Mouse (Mus musculus) forebrain, embryonic 11.5 days (tissue): ENCODE results near the gene Mylk4. TPM values are rescaled to one million over a fixed set of nuclear protein-coding genes. Genes with fewer than 3 reads are reported as not detected.

Experiments
- ATAC-seq: fragments of 200-750 bp; cut with Nextera tagmentation; replicated peaks from 2 replicates; pipeline ENCODE4 v1.8.0; 2017; ENCODE audit warnings: moderate TSS enrichment; ENCODE audit not compliant: low FRiP score
- DNase-seq: peaks from one replicate; pipeline ENCODE4 v3.0.0-alpha.2; 2017; ENCODE audit warnings: low spot score
- H3K27ac ChIP-seq: fragments of 300-500 bp; sonication (generic); 2 replicates; pipeline ENCODE4 v1.5.1; 2014; ENCODE audit warnings: low read depth, low read length
- H3K27me3 ChIP-seq: fragments of 300-500 bp; sonication (generic); 2 replicates; pipeline ENCODE4 v1.6.1; 2014; ENCODE audit warnings: mild to moderate bottlenecking, low read length, mixed read lengths; ENCODE audit not compliant: control insufficient read depth, insufficient read depth
- H3K36me3 ChIP-seq: fragments of 300-500 bp; sonication (generic); 2 replicates; pipeline ENCODE4 v1.6.1; 2014; ENCODE audit warnings: mild to moderate bottlenecking, low read length, moderate library complexity, mixed read lengths; ENCODE audit not compliant: control insufficient read depth, insufficient read depth
- H3K4me1 ChIP-seq: fragments of 300-500 bp; sonication (generic); replicated peaks from 2 replicates; pipeline ENCODE4 v1.6.1; 2014; ENCODE audit warnings: low read length, mixed read lengths; ENCODE audit not compliant: control insufficient read depth, insufficient read depth
- H3K4me2 ChIP-seq: fragments of 300-500 bp; sonication (generic); 2 replicates; pipeline ENCODE4 v1.6.1; 2014; ENCODE audit warnings: low read depth, mild to moderate bottlenecking, low read length, moderate library complexity, mixed read lengths; ENCODE audit not compliant: severe bottlenecking
- H3K4me3 ChIP-seq: fragments of 300-500 bp; sonication (generic); 2 replicates; pipeline ENCODE4 v1.5.1; 2014; ENCODE audit warnings: low read depth, low read length
- H3K9ac ChIP-seq: fragments of 300-500 bp; sonication (generic); 2 replicates; pipeline ENCODE4 v1.6.1; 2014; ENCODE audit warnings: low read length
- H3K9me3 ChIP-seq: fragments of 300-500 bp; sonication (generic); 2 replicates; pipeline ENCODE4 v1.6.1; 2016; ENCODE audit warnings: low read length, mixed read lengths; ENCODE audit not compliant: control insufficient read depth
- WGBS: fragments of 180-500 bp; shearing (Covaris S2); extraction: QIAGEN DNeasy Blood & Tissue Kit; methylation state at CpG from one replicate; pipeline ENCODE4 v1.1.7; 2014; 5-methylcytosine and 5-hydroxymethylcytosine counted together
- polyA plus RNA-seq: library from polyadenylated mRNA; unstranded; fragments of >200 nt; fragmentation: Nextera tagmentation; extraction: Ambion mirVana; gene quantifications from 2 replicates; pipeline ENCODE4 v1.2.1, GENCODE M21; 2014

The Mylk4 gene
- polyA plus RNA-seq, 1 experiment from 2014 or later, result 0.11 TPM

DNA sequence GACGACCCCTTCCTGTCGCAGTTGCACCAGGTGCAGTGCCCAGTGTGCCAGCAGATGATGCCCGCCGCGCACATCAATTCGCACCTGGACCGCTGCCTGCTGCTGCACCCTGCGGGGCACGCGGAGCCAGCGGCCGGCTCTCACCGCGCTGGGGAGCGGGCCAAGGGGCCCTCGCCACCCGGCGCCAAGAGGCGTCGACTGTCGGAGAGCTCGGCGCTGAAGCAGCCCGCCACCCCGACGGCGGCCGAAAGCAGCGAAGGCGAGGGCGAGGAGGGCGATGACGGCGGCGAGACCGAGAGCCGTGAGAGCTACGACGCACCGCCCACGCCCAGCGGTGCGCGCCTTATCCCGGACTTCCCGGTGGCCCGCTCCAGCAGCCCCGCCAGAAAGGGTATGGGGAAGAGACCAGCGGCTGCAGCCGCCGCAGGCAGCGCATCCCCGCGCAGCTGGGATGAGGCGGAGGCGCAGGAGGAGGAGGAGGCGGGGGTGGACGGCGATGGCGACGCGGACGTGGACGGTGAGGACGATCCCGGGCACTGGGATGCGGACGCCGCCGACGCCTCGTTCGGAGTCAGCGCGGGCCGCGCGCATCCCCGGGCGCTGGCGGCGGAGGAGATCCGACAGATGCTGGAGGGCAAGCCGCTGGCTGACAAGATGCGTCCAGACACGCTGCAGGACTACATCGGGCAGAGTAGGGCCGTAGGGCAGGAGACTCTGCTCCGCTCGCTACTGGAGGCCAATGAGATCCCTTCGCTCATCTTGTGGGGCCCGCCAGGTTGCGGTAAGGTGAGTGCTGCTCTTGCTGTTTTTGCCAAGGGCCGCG lies 18.7 kb upstream of the Mylk4 start, which contains the start of gene D930007J09Rik:
Gene D930007J09Rik, minus strand, starts transcription at position 591 of the 823 bp plus-strand sequence.
- H3K27ac ChIP-seq, result no peak within 1 kb of the TSS
- ATAC-seq, result peak; percentile 36

DNA sequence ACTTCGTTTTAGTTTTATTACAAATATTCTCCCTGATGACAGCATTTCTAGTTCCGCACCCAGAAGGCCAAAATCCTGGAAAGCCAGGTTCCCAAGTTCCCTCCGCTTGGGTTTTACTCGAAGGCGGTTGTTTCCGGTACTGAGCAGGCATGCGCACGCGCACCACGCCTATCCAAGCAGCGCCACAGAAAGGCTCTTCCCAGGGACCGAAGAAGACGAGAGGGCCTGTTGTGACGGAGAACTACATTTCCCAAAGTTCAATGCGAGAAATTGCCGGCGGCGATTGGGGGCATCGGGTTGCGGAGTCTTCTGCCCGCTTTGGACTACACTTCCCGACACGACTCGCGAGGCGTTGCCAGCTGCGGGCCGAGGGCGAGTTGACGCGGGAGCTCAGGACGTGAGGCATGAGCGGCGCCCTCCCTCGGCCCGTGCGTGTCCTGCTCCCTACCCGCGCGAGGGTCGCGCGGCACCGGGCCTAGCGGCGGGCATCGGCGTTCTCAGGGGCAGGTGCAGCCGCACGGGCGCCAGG lies 18.0 kb upstream of the Mylk4 start, which contains the start of gene Wrnip1:
Gene Wrnip1, plus strand, starts transcription at position 346 of the 529 bp plus-strand sequence.
- Histone ChIP-seq H3K27ac (no peak within 1 kb of the TSS), H3K4me3 (peak within 1 kb of the TSS; percentile 70), H3K4me2 (peak within 1 kb of the TSS; percentile 80), H3K36me3 (no peaks in the 10 kb centered on the region), H3K9ac (peak within 1 kb of the TSS; percentile 76), H3K27me3 (no peaks in the 10 kb centered on the region), H3K4me1 (peaks cover 7% of the 10 kb centered on the region; the same call in 1 of the 2 replicates), H3K9me3 (no peaks in the 10 kb centered on the region)
- peak; percentile 99 for DNase-seq
- peak; percentile 98 for ATAC-seq
- WGBS, result under 1% methylated on average over 51 of the region's 51 CpGs

More for the DNA sequence above, 18.7 kb upstream of the Mylk4 start, which contains the start of gene D930007J09Rik:
- under 1% methylated on average over 85 of the region's 95 CpGs for WGBS
- Histone ChIP-seq H3K4me2 (peak within 1 kb of the TSS; percentile 80), H3K9ac (peak within 1 kb of the TSS; percentile 76), H3K4me1 (peaks cover 7% of the 10 kb centered on the region; the same call in 1 of the 2 replicates), H3K36me3 (no peaks in the 10 kb centered on the region), H3K9me3 (no peaks in the 10 kb centered on the region), H3K4me3 (peak within 1 kb of the TSS; percentile 70), H3K27me3 (no peaks in the 10 kb centered on the region)
- peak; percentile 83 for DNase-seq

DNA sequence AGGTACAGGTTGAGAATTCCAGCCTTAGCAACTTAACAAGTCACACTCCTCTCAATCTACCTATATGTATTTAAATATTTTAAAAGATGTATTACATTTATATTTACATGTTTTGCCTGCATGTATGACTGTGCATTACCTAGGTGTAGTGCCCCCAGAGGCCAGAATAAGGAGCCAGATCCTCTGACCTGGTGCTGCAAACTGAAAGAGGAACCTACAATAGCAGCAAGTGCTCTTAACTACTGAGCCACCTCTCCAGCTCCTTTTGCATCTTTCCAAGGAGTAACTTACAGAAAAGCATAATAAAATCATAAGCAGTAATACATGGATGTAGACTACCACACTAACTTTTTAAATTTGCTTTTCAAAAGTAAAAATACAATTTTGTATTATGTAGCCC lies 17.1 kb upstream of the Mylk4 start:
- peak overlapping the region; percentile 53 for H3K4me2 ChIP-seq
- peak overlapping the region; percentile 70 for H3K4me3 ChIP-seq

DNA sequence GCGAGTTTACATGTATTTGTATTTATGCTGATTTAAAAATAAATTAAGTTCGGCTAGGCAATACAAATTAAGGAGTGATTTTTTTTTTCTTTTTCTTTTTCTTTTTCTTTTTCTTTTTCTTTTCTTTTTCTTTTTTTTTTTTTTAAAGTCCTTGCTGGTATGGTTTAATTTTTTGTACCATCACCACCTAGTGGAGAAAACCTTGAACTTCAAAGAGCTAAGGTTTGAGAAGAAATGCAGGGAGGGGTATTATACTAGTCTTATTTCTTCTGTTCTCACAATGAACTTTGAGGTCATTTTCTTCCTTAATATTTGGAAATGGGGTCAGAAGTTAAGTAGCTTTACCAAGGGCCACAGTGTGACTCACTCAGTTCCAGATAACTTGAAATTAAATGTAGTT lies 15.4 kb upstream of the Mylk4 start:
- no peaks in the 10 kb centered on the region for H3K9me3 ChIP-seq
- no peak overlapping the region for H3K4me3 ChIP-seq
- no peaks in the 10 kb centered on the region for H3K36me3 ChIP-seq
- peaks cover 7% of the 10 kb centered on the region; the same call in 1 of the 2 replicates for H3K4me1 ChIP-seq
- H3K4me2 ChIP-seq, result no peak overlapping the region
- ATAC-seq, result no peak
- no peak overlapping the region for H3K27ac ChIP-seq
- 75% methylated on average over 2 of the region's 2 CpGs for WGBS
- no peak for DNase-seq
- no peak overlapping the region for H3K9ac ChIP-seq
- H3K27me3 ChIP-seq, result no peaks in the 10 kb centered on the region

More for the DNA sequence above, 17.1 kb upstream of the Mylk4 start:
- Histone ChIP-seq H3K27me3 (no peaks in the 10 kb centered on the region), H3K27ac (no peak overlapping the region), H3K9ac (no peak overlapping the region; the same call in 1 of the 2 replicates), H3K36me3 (no peaks in the 10 kb centered on the region), H3K4me1 (peaks cover 7% of the 10 kb centered on the region; the same call in 1 of the 2 replicates), H3K9me3 (no peaks in the 10 kb centered on the region)
- no peak for ATAC-seq
- DNase-seq, result no peak

DNA sequence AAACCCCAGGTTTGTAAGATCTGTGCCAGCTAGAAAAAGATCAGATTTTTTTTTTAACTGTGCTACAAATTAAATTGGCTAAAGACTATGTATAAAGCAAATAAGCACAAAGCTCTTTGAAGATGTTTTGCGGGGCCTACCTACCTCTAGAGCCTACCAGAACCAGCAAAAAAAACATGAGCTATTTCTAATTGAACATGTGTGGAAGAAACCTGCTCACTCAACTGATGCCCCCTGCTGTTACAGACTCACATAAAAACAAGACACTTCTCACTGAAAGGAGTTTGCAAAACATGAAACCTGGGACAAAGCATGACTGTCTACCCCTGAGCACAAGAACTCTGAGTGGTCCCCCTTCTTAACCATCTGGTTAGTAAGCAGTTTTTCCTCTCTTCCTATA lies 13.3 kb upstream of the Mylk4 start:
- no peak overlapping the region for H3K4me3 ChIP-seq
- no peak for ATAC-seq
- H3K36me3 ChIP-seq, result no peaks in the 10 kb centered on the region
- H3K27me3 ChIP-seq, result no peaks in the 10 kb centered on the region
- no peaks in the 10 kb centered on the region; the same call in 1 of the 2 replicates for H3K4me1 ChIP-seq
- no peak overlapping the region for H3K9ac ChIP-seq
- no peak for DNase-seq
- H3K9me3 ChIP-seq, result no peaks in the 10 kb centered on the region
- H3K27ac ChIP-seq, result no peak overlapping the region
- 92% methylated on average over 1 of the region's 1 CpGs for WGBS
- H3K4me2 ChIP-seq, result no peak overlapping the region

DNA sequence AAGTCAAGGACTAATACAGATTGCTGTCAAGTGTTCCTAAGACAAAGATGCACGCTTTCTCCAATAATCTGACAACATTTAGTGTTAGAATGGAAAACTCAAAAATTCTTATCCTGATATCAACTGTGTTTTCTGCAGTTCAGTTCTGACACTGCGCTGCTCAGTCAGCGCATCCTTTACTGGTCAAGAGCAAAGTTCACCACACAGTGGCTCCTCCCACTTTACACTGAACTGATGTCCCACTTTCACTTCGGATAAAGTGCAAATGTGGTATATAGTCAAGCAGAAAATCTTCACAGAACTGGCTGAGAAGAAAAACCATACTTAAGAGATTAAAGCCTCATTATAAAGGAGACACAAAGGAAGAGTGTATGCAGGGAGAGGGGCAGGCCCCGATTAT lies 11.4 kb upstream of the Mylk4 start:
- no peaks in the 10 kb centered on the region for H3K27me3 ChIP-seq
- no peak for ATAC-seq
- WGBS, result 86% methylated on average over 5 of the region's 5 CpGs
- H3K27ac ChIP-seq, result no peak overlapping the region
- H3K4me3 ChIP-seq, result no peak overlapping the region
- no peaks in the 10 kb centered on the region for H3K9me3 ChIP-seq
- H3K4me1 ChIP-seq, result no peaks in the 10 kb centered on the region
- no peak for DNase-seq
- no peak overlapping the region for H3K4me2 ChIP-seq
- H3K9ac ChIP-seq, result no peak overlapping the region
- H3K36me3 ChIP-seq, result no peaks in the 10 kb centered on the region

DNA sequence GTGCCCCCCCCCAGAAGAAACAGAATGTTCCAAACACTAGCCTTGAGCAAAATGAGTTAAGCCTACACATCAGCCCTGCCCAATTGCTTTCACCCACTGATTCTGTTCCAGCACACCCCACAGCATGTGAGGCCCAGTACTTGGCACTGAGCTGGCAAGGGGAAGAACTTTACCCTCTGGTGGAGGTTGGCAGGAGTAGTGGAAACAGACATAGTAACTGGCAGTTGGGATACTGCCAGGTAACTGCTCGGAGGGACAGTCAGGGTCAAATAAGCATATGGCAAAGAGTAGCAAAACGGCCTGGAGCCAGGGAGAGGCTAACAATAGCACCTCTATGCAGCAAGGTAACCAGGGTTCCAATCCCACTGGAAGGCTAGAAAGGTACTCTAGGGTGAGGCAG lies 10.9 kb upstream of the Mylk4 start:
- Histone ChIP-seq H3K9ac (no peak overlapping the region), H3K27me3 (no peaks in the 10 kb centered on the region), H3K4me3 (no peak overlapping the region), H3K36me3 (no peaks in the 10 kb centered on the region), H3K4me2 (no peak overlapping the region), H3K4me1 (no peaks in the 10 kb centered on the region), H3K9me3 (no peaks in the 10 kb centered on the region), H3K27ac (no peak overlapping the region)
- DNase-seq (no peak), ATAC-seq (no peak)
- WGBS, result 73% methylated on average over 2 of the region's 2 CpGs

DNA sequence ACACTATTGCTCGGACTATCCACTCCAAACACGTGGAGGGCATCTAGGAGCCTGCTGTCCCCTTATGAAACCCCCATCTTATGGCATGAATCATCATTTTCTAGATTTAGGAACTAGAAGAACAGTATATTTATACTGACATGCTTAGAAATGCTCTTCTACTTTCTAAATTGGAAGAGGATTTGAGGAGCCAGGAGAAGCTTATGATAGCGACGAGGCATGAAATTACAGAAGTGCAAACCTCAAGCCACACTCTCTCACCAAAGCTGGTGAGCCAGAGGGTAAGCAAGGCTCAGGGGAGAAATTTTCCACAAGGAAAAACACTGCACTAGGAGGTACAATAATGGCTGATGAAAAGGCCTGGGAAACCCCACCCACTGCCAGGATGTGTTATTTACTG lies 6.0 kb upstream of the Mylk4 start:
- Histone ChIP-seq H3K4me3 (no peak overlapping the region), H3K27me3 (no peaks in the 10 kb centered on the region), H3K9ac (no peak overlapping the region), H3K9me3 (no peaks in the 10 kb centered on the region), H3K4me2 (no peak overlapping the region), H3K4me1 (no peaks in the 10 kb centered on the region), H3K36me3 (no peaks in the 10 kb centered on the region), H3K27ac (no peak overlapping the region)
- WGBS, result 80% methylated on average over 4 of the region's 4 CpGs
- DNase-seq (no peak), ATAC-seq (no peak)
